Comparison of ENCODE assay signal across 12 mouse cellular contexts in the genomic region with DNA sequence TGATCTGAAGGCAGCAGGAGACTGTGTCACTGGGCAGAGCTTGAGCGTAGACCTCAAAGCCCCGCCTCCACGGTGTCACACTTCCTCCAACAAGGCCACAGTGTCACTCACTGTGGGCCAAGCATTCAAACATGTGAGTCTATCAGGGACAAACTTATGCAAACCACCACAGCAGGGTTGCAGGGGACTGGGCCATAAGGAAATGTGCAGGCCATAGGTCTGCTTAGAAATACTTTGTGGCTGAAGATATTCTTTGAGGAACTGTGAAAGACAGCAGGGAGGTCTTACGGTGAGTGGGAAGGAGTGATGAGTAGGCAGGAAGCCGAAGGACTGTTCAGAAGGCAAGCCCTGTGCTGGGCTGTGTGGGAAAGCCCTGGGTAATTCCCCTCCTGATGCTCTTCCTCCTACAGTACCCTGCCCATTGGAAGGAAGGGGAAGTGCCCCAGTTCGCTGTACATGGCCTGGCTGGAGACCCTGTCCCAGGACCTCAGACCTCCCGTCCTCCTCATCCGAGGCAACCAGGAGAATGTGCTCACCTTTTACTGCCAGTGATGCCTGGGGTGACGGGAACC. TPM values are rescaled to one million over a fixed set of nuclear protein-coding genes. Genes with fewer than 3 reads are reported as not detected.
DNase-seq lines count a peak whose midpoint lies in the region; ATAC-seq and TF ChIP-seq lines count a peak whose summit lies in the region.
"Had no signal": no experiment of that assay in that cellular context is flagged by ENCODE, and none has a peak within 500 bp of the region (broad histone marks: within the 10 kb centered on the region; RNA-seq: fewer than 3 reads in every experiment).

No protein-coding gene starts in this region.

- no peak overlapping the region for H3K27ac ChIP-seq in heart, embryonic 11.5 days (ENCODE audit: low read depth, low read length)
- peak overlapping the region; percentile 84 for H3K27ac ChIP-seq in thymus, adult 2 months (ENCODE audit: control insufficient read depth, insufficient read depth, low read length)
- H3K27ac ChIP-seq in midbrain, embryonic 11.5 days (ENCODE audit: low read depth, low read length), result no peak overlapping the region
- no peak overlapping the region for H3K27ac ChIP-seq in hindbrain, embryonic 12.5 days
- H3K27ac ChIP-seq: embryonic facial prominence, embryonic 15.5 days; hindbrain, embryonic 15.5 days had no signal

- H3K27me3 ChIP-seq in heart, embryonic 11.5 days (ENCODE audit: control insufficient read depth, insufficient read depth, low read length), result no peaks in the 10 kb centered on the region
- H3K27me3 ChIP-seq in thymus, adult 2 months (ENCODE audit: control insufficient read depth, insufficient read depth, low read length), result no peaks in the 10 kb centered on the region
- no peaks in the 10 kb centered on the region for H3K27me3 ChIP-seq in midbrain, embryonic 11.5 days (ENCODE audit: control insufficient read depth, insufficient read depth, low read length)
- H3K27me3 ChIP-seq in hindbrain, embryonic 12.5 days, result no peaks in the 10 kb centered on the region
- H3K27me3 ChIP-seq: embryonic facial prominence, embryonic 15.5 days; hindbrain, embryonic 15.5 days had no signal

- no peak for TF ChIP-seq CTCF in thymus, adult 2 months (IDR thresholded peaks at IDR 0.05; ENCODE audit: borderline replicate concordance, control insufficient read depth, extremely low read depth, insufficient read depth, low read length, poor library complexity)

- peak; percentile 46 to 51 for DNase-seq in heart, adult 9 months (ENCODE audit: low spot score in 2 of 2)
- DNase-seq in c-Kit-positive CD71-negative TER-119-negative erythroid progenitor cells, embryonic 14.5 days (ENCODE audit: low read depth), result peak; percentile 53
- DNase-seq in lung, postnatal 14 days, result peak; percentile 46
- peak; percentile 80 for DNase-seq in thymus, adult 2 months
- DNase-seq in midbrain, embryonic 11.5 days (ENCODE audit: low spot score, missing footprints), result no peak
- no peak for DNase-seq in cerebellum, adult 9-10 months

- 74% methylated on average over 9 of the region's 9 CpGs for WGBS in heart, embryonic 11.5 days (ENCODE audit: insufficient replicate concordance)
- 36% methylated on average over 9 of the region's 9 CpGs for WGBS in thymus, adult 2 months
- 91% methylated on average over 9 of the region's 9 CpGs for WGBS in midbrain, embryonic 11.5 days
- 85% methylated on average over 9 of the region's 9 CpGs for WGBS in hindbrain, embryonic 12.5 days

- no peak overlapping the region for H3K4me2 ChIP-seq in heart, embryonic 11.5 days
- no peak overlapping the region for H3K4me2 ChIP-seq in midbrain, embryonic 11.5 days
- H3K4me2 ChIP-seq in hindbrain, embryonic 12.5 days (replicated peaks), result no peak overlapping the region
- H3K4me2 ChIP-seq: embryonic facial prominence, embryonic 15.5 days; hindbrain, embryonic 15.5 days had no signal

- ATAC-seq in heart, embryonic 11.5 days (replicated peaks; ENCODE audit: insufficient number of reproducible peaks, low FRiP score, low TSS enrichment), result no peak
- no peak for ATAC-seq in midbrain, embryonic 11.5 days (ENCODE audit: low FRiP score)
- ATAC-seq in hindbrain, embryonic 12.5 days (ENCODE audit: low FRiP score), result no peak

- H3K36me3 ChIP-seq in heart, embryonic 11.5 days (ENCODE audit: control insufficient read depth, insufficient read depth, low read length), result no peaks in the 10 kb centered on the region
- no peaks in the 10 kb centered on the region for H3K36me3 ChIP-seq in thymus, adult 2 months (ENCODE audit: control insufficient read depth, insufficient read depth, low read length)
- no peaks in the 10 kb centered on the region for H3K36me3 ChIP-seq in midbrain, embryonic 11.5 days (ENCODE audit: control insufficient read depth, insufficient read depth, low read length)
- no peaks in the 10 kb centered on the region for H3K36me3 ChIP-seq in hindbrain, embryonic 12.5 days
- H3K36me3 ChIP-seq: embryonic facial prominence, embryonic 15.5 days; G1E; hindbrain, embryonic 15.5 days had no signal

- H3K4me1 ChIP-seq in heart, embryonic 11.5 days (ENCODE audit: control insufficient read depth, insufficient read depth, low read length), result peaks cover 13% of the 10 kb centered on the region
- H3K4me1 ChIP-seq in thymus, adult 2 months (replicated peaks; ENCODE audit: control insufficient read depth, insufficient read depth, low read length), result peaks cover 42% of the 10 kb centered on the region
- no peaks in the 10 kb centered on the region for H3K4me1 ChIP-seq in midbrain, embryonic 11.5 days (ENCODE audit: control insufficient read depth, insufficient read depth, low read length)
- no peaks in the 10 kb centered on the region for H3K4me1 ChIP-seq in hindbrain, embryonic 12.5 days
- H3K4me1 ChIP-seq: embryonic facial prominence, embryonic 15.5 days had no signal

- no peaks in the 10 kb centered on the region for H3K9me3 ChIP-seq in heart, embryonic 11.5 days (replicated peaks; ENCODE audit: control insufficient read depth, low read length)
- H3K9me3 ChIP-seq in midbrain, embryonic 11.5 days (ENCODE audit: control insufficient read depth, low read length), result no peaks in the 10 kb centered on the region
- no peaks in the 10 kb centered on the region for H3K9me3 ChIP-seq in hindbrain, embryonic 12.5 days (replicated peaks)
- H3K9me3 ChIP-seq: embryonic facial prominence, embryonic 15.5 days; G1E; hindbrain, embryonic 15.5 days had no signal

- no peak overlapping the region for H3K9ac ChIP-seq in heart, embryonic 11.5 days (ENCODE audit: low read depth, low read length)
- H3K9ac ChIP-seq in midbrain, embryonic 11.5 days (ENCODE audit: low read length), result no peak overlapping the region
- no peak overlapping the region for H3K9ac ChIP-seq in hindbrain, embryonic 12.5 days
- H3K9ac ChIP-seq: embryonic facial prominence, embryonic 15.5 days; hindbrain, embryonic 15.5 days had no signal

- H3K4me3 ChIP-seq in heart, embryonic 11.5 days (ENCODE audit: low read depth, low read length), result no peak overlapping the region
- no peak overlapping the region for H3K4me3 ChIP-seq in thymus, adult 2 months (ENCODE audit: control insufficient read depth, insufficient read depth, low read length)
- no peak overlapping the region for H3K4me3 ChIP-seq in midbrain, embryonic 11.5 days (ENCODE audit: low read depth, low read length)
- no peak overlapping the region for H3K4me3 ChIP-seq in hindbrain, embryonic 12.5 days
- H3K4me3 ChIP-seq: embryonic facial prominence, embryonic 15.5 days; hindbrain, embryonic 15.5 days; myocyte had no signal

- no peak for TF ChIP-seq POLR2A in thymus, adult 2 months (IDR thresholded peaks at IDR 0.05; ENCODE audit: control insufficient read depth, extremely low read depth, insufficient read depth, low read length, poor library complexity)

RNA-seq across cellular contexts. Expression of a gene that starts 20.7 kb away (rescaled TPM):
- polyA plus RNA-seq in heart, embryonic 11.5 days (2014; fragmentation: Nextera tagmentation; extraction: Ambion mirVana), result 80.5 and 84.1 TPM in 2 replicates
- 198 and 218 TPM in 2 replicates for polyA plus RNA-seq in thymus, adult 2 months (2012; rRNA removed)
- 56.8 and 60.4 TPM in 2 replicates for polyA plus RNA-seq in midbrain, embryonic 11.5 days (2014; fragmentation: Nextera tagmentation; extraction: Ambion mirVana)
- polyA plus RNA-seq in hindbrain, embryonic 12.5 days (2016; fragmentation: Nextera tagmentation; extraction: Ambion mirVana), result 52.5 and 56.8 TPM in 2 replicates

RNA-seq across cellular contexts. Expression of a gene that starts 36.5 kb away (rescaled TPM):
- polyA plus RNA-seq in heart, embryonic 11.5 days (2014; fragmentation: Nextera tagmentation; extraction: Ambion mirVana), result 0.20 TPM in 1 of 2 replicates, not detected in the other
- 1.3 TPM in 2 replicates for polyA plus RNA-seq in thymus, adult 2 months (2012; rRNA removed)
- polyA plus RNA-seq in midbrain, embryonic 11.5 days (2014; fragmentation: Nextera tagmentation; extraction: Ambion mirVana), result not detected in 2 replicates
- not detected in 2 replicates for polyA plus RNA-seq in hindbrain, embryonic 12.5 days (2016; fragmentation: Nextera tagmentation; extraction: Ambion mirVana)
- polyA plus RNA-seq: G1E had no signal

Comparison
In these comparisons a context has a peak if more than half of its experiments do, and no peak if none do; other contexts are left out.
1. DNase-seq: peak in heart, adult 9 months (2 of 2), c-Kit-positive CD71-negative TER-119-negative erythroid progenitor cells, embryonic 14.5 days (single experiment), lung, postnatal 14 days (single experiment) and thymus, adult 2 months (single experiment); none in midbrain, embryonic 11.5 days (single experiment) and cerebellum, adult 9-10 months (single experiment).